Mouse (Mus musculus): ENCODE results near the gene Smyd2.

Gene Smyd2

GRCm38 (mm10) chr1:189921818-189922592 lies at the start of gene Smyd2:
TSS of gene Smyd2 (minus strand) at chr1:189922363.
- peak in 1 of 2 experiments; percentile 32 for DNase-seq (ENCODE audit: low spot score in 2 of 2)

DNA sequence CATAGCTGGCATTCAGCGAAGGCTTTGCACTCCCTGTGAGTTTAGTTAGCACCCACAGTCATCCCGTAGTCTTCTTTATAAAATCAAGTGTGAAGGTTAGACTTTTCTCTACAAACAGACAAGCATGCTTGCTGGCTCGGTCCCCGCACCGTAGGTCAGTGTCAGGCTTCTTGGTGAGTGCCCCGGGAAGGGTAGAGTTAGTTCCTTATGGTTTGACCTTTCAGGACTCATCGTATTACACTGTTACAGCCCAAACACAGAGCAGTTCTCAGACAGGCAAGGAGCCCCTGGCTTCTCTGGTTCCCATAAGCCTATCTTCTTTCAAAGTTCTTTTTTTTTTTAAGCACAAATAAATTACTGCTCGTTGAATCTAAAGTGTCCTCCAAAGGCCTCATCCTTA lies 48.2 kb upstream of the Smyd2 start:
- DNase-seq (ENCODE audit: low spot score in 2 of 2) = no peak

DNA sequence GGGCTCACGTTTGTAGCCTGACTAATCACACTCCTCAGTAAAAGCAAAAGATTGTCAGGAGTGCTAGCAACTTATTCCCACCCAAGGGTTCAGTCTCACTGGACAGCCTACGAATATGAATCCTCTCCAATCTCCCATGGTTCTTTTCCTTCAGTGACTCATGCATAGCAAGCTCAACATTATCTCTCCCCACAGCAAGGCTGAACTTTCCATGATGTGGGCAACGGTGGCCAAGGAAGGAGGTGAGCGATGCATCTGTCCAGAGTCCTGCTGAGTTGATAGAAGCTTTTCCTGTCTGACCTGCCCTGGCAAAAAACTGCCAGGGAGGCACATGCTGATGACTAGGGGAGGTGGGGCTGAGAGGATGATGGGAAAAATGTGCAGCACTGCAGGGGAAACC lies 45.9 kb upstream of the Smyd2 start:
- DNase-seq (ENCODE audit: low spot score in 2 of 2) = no peak

DNA sequence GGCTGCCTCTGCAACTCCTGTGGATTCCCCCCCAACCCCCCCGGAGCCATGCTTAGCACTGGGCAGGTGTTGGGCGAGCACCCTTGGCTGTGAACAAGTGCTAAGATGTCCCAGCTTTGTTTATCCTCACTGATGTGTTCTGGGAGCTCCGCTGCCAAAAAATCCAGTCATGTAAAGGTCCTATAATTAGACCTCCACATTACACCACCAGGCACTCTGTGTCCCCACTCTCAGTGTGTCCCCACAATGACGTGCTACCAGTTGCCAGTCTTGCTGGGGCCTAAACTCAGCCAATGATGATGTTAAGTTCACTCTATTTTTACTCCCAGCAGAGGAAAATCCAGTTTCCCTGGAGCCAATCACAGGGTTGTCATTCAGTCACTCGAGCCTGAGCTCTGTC lies 38.3 kb upstream of the Smyd2 start:
- peak; percentile 19 to 40 for DNase-seq (ENCODE audit: low spot score in 2 of 2)

DNA sequence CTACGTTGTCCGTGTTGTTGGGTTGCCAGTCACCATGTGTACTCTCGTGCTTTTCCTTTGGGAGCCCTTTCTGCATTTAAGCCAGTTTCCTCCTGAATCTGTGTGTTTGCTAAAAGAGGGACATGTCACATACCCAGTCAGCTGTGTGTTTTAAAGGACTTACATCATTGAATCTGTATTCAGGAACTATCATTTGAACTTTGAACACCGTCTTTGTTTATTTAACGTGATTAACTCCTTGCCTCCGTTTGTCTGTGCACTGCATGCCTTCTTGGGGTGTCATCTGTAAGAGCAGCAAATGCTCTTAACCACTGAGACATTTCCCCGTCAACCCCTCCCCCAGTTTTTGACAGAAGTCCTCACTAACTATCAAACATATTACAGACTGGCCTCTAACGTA lies 37.6 kb upstream of the Smyd2 start:
- no peak for DNase-seq (ENCODE audit: low spot score in 2 of 2)

DNA sequence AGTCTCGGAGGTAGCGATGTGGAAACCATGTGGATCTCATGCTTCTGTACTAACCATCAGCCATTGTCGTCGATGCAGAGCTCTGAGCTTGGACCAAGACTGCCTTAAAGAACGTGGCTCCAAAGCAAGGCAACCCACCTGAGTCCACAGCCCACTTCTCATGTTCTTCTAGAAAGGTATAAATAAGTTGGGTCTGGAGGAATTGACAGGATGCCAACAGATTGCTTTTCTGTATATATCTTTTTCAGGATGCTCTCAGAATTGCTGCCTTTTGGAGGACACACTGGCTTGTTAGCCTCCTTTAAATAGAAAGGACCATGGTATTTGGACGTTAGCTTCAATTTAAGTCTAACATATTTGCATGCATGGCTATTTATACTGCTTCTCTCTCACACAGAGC lies 29.7 kb upstream of the Smyd2 start:
- DNase-seq (ENCODE audit: low spot score in 2 of 2) = no peak

GRCm38 (mm10) chr1:189947411-189947810 lies 25.2 kb upstream of the Smyd2 start:
- DNase-seq (ENCODE audit: low spot score in 2 of 2) = no peak

DNA sequence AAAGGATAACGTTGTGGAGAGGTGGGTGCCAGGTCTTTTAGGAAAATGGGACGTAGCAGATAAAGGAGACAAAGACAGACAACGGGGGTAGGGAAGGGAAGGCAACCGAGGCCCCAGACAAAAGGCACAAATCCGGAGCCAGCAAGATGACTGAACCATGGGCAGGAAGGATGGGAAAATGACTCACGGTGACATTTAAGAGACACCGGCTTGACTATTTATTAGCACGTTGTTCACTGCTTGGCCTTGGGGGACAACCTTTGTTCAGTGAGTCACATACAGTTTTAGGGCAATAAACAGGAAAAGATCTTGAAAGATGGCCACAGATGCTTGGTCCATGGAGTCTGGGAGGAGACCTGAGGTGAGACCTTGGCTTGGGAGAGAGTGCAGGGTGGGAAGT lies 24.0 kb upstream of the Smyd2 start:
- DNase-seq (ENCODE audit: low spot score in 2 of 2) = no peak

DNA sequence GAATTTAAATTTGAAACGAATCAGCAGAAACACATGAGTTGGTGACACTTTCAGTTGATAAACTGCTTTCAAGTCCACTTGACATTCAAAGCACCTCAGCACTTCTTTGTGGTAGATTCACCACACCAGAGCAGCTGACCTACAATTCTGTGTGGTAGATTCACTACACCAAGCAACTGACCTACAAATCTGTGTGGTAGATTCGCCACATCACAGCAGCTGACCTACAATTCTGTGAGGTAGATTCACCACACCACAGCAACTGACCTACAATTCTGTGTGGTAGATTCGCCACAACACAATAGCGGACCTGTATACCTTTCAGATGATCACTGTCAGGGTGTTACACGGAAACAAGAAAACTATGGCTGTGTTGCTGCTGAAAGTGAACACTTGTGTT lies 19.6 kb upstream of the Smyd2 start:
- DNase-seq (ENCODE audit: low spot score in 2 of 2) = no peak

DNA sequence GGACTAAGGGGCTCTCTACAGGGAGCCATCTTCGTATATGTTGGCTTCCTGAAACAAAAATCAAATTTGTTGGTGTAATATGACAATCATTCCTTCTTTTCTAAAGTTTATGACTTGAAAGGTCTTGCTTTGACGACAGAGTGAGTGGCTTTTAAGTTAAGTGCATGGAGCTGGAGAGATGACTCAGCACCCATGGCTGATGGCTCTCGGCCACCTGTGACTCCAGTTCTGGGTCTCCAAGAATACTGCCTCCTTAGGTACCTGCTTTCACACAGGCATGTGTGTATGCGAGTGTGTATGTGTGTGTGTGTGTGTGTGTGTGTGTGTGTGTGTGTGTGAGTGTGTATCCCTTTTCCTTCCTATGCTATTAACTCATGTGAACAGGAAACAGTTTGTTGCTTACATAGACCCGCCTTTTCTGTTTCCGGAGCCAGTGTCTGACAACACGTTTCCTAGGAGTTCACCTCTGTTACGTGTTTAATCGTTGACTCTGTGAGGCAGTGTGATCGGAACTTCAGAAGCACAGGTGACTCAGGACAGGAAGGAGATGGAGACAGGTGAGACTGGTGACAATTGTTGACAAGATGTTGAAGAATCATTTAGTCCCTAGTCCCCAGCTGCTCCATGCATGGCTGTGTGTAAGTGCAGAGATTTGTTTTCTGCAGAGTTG lies 14.4 kb upstream of the Smyd2 start:
- no peak for DNase-seq (ENCODE audit: low spot score in 2 of 2)

GRCm38 (mm10) chr1:189933480-189934202 lies 11.5 kb upstream of the Smyd2 start:
- no peak for DNase-seq (ENCODE audit: low spot score in 2 of 2)

GRCm38 (mm10) chr1:189932976-189933375 lies 10.8 kb upstream of the Smyd2 start:
- no peak for DNase-seq (ENCODE audit: low spot score in 2 of 2)

DNA sequence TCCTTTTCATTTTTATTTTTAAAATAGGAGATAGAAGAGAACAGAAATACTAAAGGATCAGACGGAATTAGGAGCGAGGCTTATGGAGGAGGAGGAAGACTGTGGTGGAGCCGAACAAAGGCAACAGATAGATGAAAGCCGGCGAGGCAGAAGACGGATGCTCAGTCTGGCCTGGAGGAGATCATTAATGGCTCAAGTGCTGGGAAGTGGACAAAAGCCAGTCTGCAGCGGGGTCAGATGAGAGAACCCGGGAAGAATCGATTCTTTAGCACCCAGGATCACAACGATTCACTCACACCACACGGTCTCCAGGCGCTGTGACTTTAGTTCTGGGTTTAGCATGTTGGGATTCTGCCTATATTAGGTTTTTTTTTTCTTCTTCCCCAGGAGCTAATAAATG lies 10.0 kb upstream of the Smyd2 start:
- DNase-seq (ENCODE audit: low spot score in 2 of 2) = no peak

DNA sequence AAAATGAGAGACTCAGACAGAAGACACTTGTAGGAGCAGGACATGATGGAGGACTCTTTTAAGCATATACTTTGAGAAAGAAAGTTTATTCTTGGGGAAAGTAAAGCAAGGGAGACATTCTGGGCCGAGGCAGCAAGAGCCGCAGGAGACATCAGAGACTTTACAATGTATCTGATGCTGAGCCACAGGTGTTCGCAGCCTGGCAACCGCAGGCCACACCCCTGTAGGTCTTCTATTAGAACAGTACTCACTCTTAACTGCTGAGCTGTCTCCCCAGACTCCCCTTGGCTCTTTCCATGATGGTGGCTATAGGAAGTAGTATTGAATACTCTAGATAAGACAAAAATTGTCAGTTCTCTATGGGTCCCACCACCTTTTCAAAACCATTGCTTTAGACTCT lies 7.7 kb upstream of the Smyd2 start:
- no peak for DNase-seq (ENCODE audit: low spot score in 2 of 2)

DNA sequence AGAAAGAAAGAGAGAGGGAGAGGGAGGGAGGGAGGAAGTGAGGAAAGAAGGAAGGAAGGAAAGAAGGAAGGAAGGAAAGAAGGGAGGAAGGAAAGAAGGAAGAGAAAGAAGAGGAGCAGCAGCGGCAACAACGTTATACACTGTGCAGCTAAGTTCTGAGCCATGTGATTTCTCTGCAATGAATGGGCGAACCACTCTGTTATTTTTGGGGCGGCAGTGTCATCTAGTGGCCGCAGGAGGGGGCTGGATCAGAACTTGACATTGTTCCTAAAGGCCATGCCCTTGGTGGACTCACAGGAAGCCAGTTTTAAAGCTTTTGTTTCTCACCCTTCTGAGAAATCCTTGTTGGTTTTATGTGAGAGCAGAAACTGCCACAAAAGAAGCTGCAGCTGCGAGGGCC lies 5.5 kb upstream of the Smyd2 start:
- no peak for DNase-seq (ENCODE audit: low spot score in 2 of 2)

DNA sequence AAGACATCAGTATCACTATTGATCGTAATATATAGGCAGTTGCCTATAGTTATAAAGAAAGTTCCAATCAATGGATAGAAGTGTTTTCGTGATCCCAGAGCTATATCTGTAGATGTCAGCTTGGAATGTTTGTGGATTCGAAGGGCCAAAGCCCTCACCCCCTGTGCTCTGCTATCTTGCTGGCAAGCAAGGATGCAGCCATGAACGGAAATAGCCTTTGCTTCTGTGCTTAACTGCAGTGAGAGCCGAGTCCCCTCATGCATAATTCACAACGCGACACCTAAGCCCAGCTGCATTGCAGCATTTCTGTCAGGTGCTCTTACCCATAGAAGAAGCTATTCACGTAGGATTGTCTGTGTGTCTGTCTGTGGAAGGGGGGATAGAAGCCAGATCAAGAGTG lies 4.1 kb upstream of the Smyd2 start:
- DNase-seq (ENCODE audit: low spot score in 2 of 2) = no peak

DNA sequence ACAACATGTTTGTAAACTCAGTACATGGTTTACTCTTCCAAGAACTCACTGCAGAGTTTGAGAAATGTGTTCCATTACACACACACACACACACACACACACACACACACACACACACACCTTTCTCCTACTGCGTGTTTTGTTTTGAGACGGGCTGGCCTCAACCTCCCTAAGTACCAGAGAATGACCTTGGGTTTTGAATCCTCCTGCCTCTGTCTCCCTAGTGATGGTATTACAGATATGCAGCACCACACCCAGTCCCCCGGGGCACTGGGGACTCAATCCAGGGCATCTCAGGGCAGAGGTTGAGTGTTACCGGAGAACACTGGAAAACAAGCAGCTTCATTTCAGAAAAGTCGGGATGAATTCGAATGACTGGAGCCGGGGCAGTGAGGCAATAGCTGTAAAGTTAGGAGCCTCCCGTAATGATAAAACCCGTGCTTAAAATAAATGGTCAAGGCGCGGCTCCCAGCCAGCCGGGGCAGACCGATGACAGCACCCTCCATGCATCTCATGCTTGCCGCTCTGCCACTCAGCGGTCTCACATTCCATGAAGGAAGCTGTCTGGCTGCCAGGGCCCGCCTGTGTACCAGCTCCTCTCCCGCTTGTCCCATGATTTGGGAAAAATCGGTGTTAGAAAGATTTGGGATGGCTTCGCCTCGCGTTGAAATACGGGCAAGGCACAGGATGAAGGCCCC lies 1.9 kb upstream of the Smyd2 start:
- no peak for DNase-seq (ENCODE audit: low spot score in 2 of 2)

DNA sequence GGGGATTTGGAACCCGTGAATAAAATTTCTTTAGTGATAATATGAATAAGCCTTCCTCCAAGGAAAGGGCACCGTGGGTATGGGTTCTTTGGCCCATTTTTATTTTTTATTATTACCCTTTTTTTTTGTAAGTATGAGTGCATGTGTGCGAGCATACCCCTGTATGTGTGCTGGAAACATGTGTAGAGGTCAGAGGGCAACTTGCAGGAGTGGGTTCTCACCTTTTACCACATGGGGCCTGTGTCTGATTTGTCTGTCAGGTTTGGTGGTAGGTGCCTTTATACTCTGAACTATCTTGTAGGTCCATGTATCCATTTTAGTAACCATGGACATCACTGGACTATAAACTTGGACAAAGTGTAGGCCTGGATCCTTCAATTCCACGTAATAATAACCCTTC lies 994 bp upstream of the Smyd2 start:
- DNase-seq (ENCODE audit: low spot score in 2 of 2) = no peak

DNA sequence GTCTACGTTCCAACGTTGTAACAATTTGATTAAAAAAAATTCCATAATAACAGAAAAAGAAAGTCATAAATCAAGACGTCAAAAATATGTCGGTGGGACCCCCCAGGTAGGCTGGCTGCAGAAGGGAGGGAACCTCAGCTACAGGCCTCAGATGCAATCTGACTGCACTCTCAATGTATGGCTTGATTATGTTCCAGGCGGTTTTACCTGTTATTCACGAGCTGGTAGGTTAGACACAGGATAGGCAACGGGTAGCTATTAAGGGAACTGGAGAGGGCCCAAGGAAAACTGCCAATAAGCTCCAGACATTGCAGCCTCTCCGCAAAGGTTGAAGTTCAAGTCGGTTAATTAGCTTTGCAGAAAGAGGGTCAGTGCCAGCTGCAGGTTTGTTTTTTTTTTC lies 558 bp upstream of the Smyd2 start:
- DNase-seq (ENCODE audit: low spot score in 2 of 2) = no peak

DNA sequence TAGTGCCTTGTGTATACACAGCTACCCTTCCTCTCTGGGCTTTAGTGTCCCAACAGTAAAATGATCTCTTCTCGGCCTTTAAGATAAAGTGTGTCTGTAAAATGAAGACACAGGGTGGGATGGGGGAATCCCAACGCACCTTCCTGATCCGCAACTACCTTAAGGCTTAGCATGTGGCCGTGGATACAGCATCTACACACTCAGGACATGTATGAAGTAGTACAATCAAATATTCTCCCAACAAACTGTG lies 670 bp downstream of the Smyd2 start:
- DNase-seq (ENCODE audit: low spot score in 2 of 2) = no peak

DNA sequence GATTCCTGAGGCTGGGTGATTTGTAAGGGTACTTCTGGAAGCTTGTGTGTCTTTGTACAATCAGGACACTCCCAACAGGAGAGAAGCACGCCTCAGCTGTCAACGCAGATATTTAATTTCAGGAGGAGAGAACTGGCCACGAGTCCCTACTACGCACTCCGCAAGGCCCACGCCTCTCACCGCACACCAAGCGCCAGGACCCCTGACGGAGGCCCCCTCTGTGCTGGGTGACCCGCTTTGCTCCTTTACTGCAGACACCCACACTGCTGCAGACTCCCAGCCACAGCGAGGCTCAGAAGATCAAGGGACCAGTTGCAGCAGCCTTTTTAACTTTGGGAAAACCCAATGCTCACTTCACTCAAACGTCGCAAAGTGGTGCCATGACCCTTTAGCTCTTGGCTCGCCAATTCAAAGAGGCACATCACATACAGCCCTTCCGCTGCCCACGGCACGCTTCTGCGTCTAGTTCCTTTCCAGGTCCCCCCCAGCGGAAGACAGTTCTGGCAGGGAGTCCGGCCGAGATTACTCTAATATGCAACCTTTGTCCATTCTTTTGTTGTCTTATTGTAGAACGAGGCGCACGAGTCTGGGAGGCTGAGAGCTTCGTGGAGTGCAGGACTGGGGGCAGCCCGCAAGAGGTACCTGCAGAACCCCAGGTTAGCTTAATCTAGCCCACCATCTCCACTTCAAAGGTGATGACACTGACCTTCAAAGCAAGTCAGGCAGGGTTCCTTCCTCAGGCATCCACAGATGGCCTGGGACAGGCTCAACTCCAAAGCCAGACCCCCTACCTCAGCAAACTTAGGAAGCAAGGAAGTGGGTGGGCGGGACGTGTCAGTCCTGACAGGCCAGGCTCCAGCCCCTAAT lies 1.2 kb downstream of the Smyd2 start:
- no peak for DNase-seq (ENCODE audit: low spot score in 2 of 2)

GRCm38 (mm10) chr1:189919756-189920155 lies 2.4 kb downstream of the Smyd2 start:
- DNase-seq (ENCODE audit: low spot score in 2 of 2) = no peak

Data from frontal cortex, postnatal 14 days (tissue).